Mouse (Mus musculus) liver, embryonic 14.5 days (tissue): Measurements from ENCODE around the gene Tigd3. TPM values are rescaled to one million over a fixed set of nuclear protein-coding genes. Genes with fewer than 3 reads are reported as not detected.

Source experiments
- ATAC-seq: fragments of 200-750 bp; cut with Nextera tagmentation; 2 replicates; pipeline ENCODE4 v1.8.0; 2017; ENCODE audit warnings: moderate number of reproducible peaks, mild to moderate bottlenecking, moderate library complexity; ENCODE audit not compliant: insufficient read depth
- DNase-seq, 3 experiments: peaks; one replicate each; pipeline ENCODE4 v3.0.0-alpha.2; 2012 to 2013; ENCODE audit warnings: low read depth in 3 of 3, low spot score in 3 of 3
- H3K27ac ChIP-seq: fragments of 300-500 bp; sonication (generic); 2 replicates; pipeline ENCODE4 v1.5.1; 2014; ENCODE audit warnings: moderate library complexity, mild to moderate bottlenecking, control low read depth, inconsistent platforms
- H3K27me3 ChIP-seq: fragments of 300-500 bp; sonication (generic); 2 replicates; pipeline ENCODE4 v1.6.1; 2014; ENCODE audit warnings: mild to moderate bottlenecking, low read length, moderate library complexity; ENCODE audit not compliant: control insufficient read depth, insufficient read depth
- H3K36me3 ChIP-seq: fragments of 300-500 bp; sonication (generic); replicated peaks from 2 replicates; pipeline ENCODE4 v1.6.1; 2014; ENCODE audit warnings: low read depth; ENCODE audit not compliant: control insufficient read depth, insufficient read depth
- H3K4me1 ChIP-seq, 2 experiments: fragments of 200-500 bp in 1 of 2; fragments of 300-500 bp in 1 of 2; sonication (generic) in 1 of 2; replicated peaks; 2 replicates each; pipeline ENCODE4 v1.6.1; 2012 to 2014; ENCODE audit warnings: antibody characterized with exemption in 1 of 2, inconsistent platforms in 1 of 2, low read length in 1 of 2; ENCODE audit not compliant: control insufficient read depth in 2 of 2, insufficient read depth in 2 of 2
- H3K4me2 ChIP-seq: fragments of 300-500 bp; sonication (generic); 2 replicates; pipeline ENCODE4 v1.6.1; 2014; ENCODE audit warnings: low read depth, mild to moderate bottlenecking, control low read depth, moderate library complexity
- H3K4me3 ChIP-seq, 2 experiments: fragments of 200-500 bp in 1 of 2; fragments of 300-500 bp in 1 of 2; sonication (generic) in 1 of 2; 2 replicates each; pipeline ENCODE4 v1.5.1; 2012 to 2014; ENCODE audit warnings: low read depth in 2 of 2, low read length in 2 of 2, mild to moderate bottlenecking in 2 of 2, control low read depth in 1 of 2, inconsistent platforms in 1 of 2, moderate library complexity in 1 of 2; ENCODE audit not compliant: insufficient read depth in 1 of 2
- H3K9ac ChIP-seq: fragments of 300-500 bp; sonication (generic); replicated peaks from 2 replicates; pipeline ENCODE4 v1.6.1; 2014; ENCODE audit warnings: mild to moderate bottlenecking, control low read depth, moderate library complexity
- H3K9me3 ChIP-seq: fragments of 300-500 bp; sonication (generic); 2 replicates; pipeline ENCODE4 v1.6.1; 2016; ENCODE audit warnings: low read length, mixed read lengths; ENCODE audit not compliant: control insufficient read depth
- CTCF ChIP-seq: IDR thresholded peaks from 2 replicates; pipeline ENCODE4 v1.5.1; 2016; ENCODE audit warnings: antibody characterized with exemption, low read depth, control low read depth
- EP300 ChIP-seq: IDR thresholded peaks from 2 replicates; pipeline ENCODE4 v1.6.1; 2016; ENCODE audit warnings: antibody characterized with exemption, low read depth
- WGBS: fragments of 180-500 bp; shearing (Covaris S2); extraction: QIAGEN DNeasy Blood & Tissue Kit; methylation state at CpG from one replicate; pipeline ENCODE4 v1.1.7; 2014; ENCODE audit not compliant: insufficient replicate concordance; 5-methylcytosine and 5-hydroxymethylcytosine counted together
- polyA plus RNA-seq, 2 experiments: library from polyadenylated mRNA; depleted of rRNA in 1 of 2; stranded (reverse) in 1 of 2; unstranded in 1 of 2; fragments of >200 nt; fragmentation: Nextera tagmentation in 1 of 2; extraction: Ambion mirVana in 1 of 2; gene quantifications; 2 replicates each; pipeline versions ENCODE4 v1.2.1 to v1.2.3; 2012 to 2014

Tigd3 gene
- polyA plus RNA-seq, 2 experiments = 1.1 to 2.4 TPM

- TF ChIP-seq EP300 = no peak
- TF ChIP-seq CTCF = no peak
- H3K4me1 ChIP-seq = peaks cover 48 to 50% of the 10 kb centered on the region in 2 experiments
- no peak overlapping the region for H3K9ac ChIP-seq
- no peak overlapping the region for H3K27ac ChIP-seq
- H3K4me2 ChIP-seq = no peak overlapping the region
- no peaks in the 10 kb centered on the region for H3K9me3 ChIP-seq
- ATAC-seq (no peak), DNase-seq (no peak)
- no peaks in the 10 kb centered on the region for H3K27me3 ChIP-seq
- no peaks in the 10 kb centered on the region for H3K36me3 ChIP-seq
- 73% methylated on average over 3 of the region's 3 CpGs for WGBS
- no peak overlapping the region for H3K4me3 ChIP-seq
Measured at GRCm38 (mm10) chr19:5850860-5851259, 43.1 kb downstream of the Tigd3 start.

DNA sequence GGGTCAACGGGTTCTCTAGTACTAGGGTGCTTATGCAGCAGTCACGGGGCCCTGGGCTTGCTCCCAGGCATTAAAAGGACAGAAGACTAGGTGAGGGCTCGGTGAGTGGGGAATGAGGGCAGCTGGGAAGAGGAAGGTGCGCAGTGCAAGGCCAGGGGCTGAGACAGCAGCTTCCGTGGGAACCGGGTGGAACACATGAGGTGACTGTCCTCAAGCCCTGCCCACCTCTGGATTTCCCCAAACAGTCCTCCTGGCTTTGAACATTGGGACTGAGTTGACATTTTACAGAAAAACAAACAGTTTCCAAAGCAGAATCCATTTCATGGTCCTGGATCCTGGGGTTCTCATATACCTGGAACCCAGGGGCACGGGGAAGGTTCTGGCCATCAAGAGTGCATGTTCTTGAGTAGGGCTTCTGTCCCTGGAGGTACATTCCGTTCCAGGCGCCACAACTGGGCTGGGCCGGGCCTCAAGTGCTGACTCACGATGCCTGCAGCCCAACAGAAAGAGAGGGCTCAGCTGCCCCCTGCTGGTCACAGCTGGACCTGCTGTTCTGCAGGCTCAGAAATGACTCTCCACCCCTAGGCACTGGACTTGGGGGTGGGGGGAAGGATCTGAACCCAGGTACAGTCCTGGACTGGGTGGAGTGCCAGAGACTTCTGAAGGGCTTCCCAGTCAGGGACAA lies 44.0 kb downstream of the Tigd3 start:
- Histone ChIP-seq H3K4me1 (peaks cover 49 to 56% of the 10 kb centered on the region in 2 experiments), H3K27ac (peak overlapping the region; percentile 99), H3K27me3 (no peaks in the 10 kb centered on the region), H3K4me2 (peak overlapping the region; percentile 85), H3K9me3 (no peaks in the 10 kb centered on the region), H3K4me3 (peak overlapping the region in 1 of 2 experiments; percentile 10; a peak in 2 of 4 replicates), H3K36me3 (no peaks in the 10 kb centered on the region), H3K9ac (peak overlapping the region; percentile 45)
- TF ChIP-seq CTCF = peak; percentile 100
- peak; percentile 78 for TF ChIP-seq EP300
- 14% methylated on average over 11 of the region's 11 CpGs for WGBS
- peak; percentile 42; the same call in 1 of the 2 replicates for ATAC-seq
- DNase-seq = peak; percentile 83 to 87 (median 85)

DNA sequence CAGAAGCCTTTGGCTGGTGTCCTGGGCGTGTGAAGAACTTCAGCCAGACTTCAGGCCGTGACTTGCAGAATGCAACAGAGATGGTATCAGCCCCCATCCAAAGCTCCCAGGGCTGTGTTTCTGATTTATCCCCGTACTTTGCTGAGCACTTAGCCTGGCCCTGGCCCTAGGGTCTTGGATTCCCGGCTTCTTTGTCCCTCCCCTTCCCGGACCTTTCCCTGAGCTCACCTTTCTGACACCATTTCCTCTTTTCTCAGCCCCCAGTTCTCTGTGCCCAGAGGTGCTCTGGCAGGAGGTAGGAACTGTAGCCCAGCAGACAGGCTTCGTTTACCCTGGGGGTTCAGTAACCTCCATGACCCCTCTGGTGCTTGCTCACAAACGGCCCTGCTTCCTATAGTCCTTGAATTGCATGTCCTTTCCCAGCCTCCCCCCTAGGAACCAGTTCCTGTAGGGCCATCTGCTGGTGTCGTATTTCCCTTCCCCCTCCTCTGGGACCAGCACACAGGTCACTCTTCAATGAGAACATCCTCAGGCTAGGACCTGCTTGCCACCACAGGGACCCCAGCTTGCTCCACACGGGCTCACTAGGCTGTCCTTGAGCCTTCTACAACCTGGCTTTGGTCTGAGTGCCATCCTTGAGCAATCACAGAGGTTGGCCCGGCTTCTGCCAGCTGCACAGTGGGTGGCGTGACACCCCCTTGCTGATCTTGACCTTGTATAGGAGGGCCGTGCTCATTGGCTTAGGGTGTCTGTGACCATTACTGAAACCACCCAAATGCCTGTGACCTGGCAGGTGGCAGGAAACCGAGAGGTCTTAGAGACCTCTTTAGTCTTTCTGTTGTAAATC lies 44.9 kb downstream of the Tigd3 start:
- H3K27ac ChIP-seq = peak overlapping the region; percentile 99
- TF ChIP-seq EP300 (no peak), CTCF (peak; percentile 13; the same call in 1 of the 2 replicates)
- 27% methylated on average over 13 of the region's 13 CpGs for WGBS
- no peak for ATAC-seq
- H3K4me1 ChIP-seq = peaks cover 58 to 65% of the 10 kb centered on the region in 2 experiments
- no peaks in the 10 kb centered on the region for H3K27me3 ChIP-seq
- no peaks in the 10 kb centered on the region for H3K9me3 ChIP-seq
- peak in 2 of 3 experiments; percentile 64 to 76 for DNase-seq
- peak overlapping the region; percentile 87 for H3K9ac ChIP-seq
- no peaks in the 10 kb centered on the region for H3K36me3 ChIP-seq
- H3K4me2 ChIP-seq = peak overlapping the region; percentile 85
- H3K4me3 ChIP-seq = peak overlapping the region; percentile 13 to 44; a peak in 3 of 4 replicates

DNA sequence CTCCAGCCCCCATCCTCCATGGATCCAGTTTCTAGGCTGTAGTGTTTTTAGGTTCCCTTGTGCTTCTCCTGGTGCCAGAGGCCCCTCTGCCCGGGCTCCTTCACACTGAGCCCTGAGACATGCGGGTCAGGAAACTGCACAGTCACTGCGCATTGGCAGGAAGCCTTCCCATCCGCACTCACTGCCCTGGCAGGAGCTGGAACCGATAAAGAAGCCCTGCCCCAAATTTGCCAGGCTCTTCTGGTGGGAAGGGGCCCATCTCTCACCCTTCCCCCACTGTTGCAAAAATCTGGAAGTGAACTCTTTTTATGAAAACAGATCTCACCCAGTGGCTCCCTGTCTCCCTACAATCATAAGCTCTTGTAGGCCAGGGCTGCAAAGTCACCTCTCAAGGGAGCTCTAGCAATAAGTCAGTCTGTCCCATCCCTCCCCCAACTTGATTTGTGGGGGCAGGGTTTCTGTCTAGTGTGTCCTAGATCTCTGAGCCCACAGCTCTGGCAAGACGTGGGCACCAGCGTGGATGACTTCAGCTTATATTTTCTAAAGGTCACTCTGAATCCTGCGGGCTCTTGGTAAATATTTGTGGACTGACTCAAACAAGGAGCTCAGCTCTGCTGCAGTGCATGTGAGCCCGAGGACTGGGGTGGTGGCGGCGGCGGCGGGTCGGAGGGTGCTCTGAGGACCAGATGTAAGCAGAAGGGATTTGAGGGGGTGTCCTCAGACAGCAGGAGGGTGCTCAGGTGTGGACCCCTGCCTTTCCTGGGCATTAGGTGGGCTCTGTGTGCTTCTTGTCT lies 45.7 kb downstream of the Tigd3 start:
- Histone ChIP-seq H3K36me3 (no peaks in the 10 kb centered on the region), H3K9me3 (no peaks in the 10 kb centered on the region), H3K27me3 (no peaks in the 10 kb centered on the region), H3K4me2 (peak overlapping the region; percentile 85), H3K4me3 (peak overlapping the region in 1 of 2 experiments; percentile 44; a peak in 2 of 4 replicates), H3K9ac (peak overlapping the region; percentile 87), H3K4me1 (peaks cover 65 to 73% of the 10 kb centered on the region in 2 experiments), H3K27ac (peak overlapping the region; percentile 99)
- DNase-seq (peak; percentile 77 to 83 (median 80)), ATAC-seq (peak; percentile 56)
- 21% methylated on average over 14 of the region's 14 CpGs for WGBS
- TF ChIP-seq CTCF = no peak
- TF ChIP-seq EP300 = peak; percentile 60
